Mouse (Mus musculus) small intestine, adult 2 months (tissue): ENCODE measurements around the gene Gpn2.

Experiments used
- CTCF ChIP-seq: fragments of 200-500 bp; IDR thresholded peaks from 2 replicates; pipeline ENCODE4 v1.5.1; 2012; ENCODE audit warnings: low read depth, mild to moderate bottlenecking, control low read depth, inconsistent platforms, low read length, moderate library complexity, mixed read lengths; ENCODE audit not compliant: insufficient replicate concordance, insufficient read length; ENCODE audit errors: extremely low read depth
- POLR2A ChIP-seq: fragments of 200-500 bp; IDR thresholded peaks from 2 replicates; pipeline ENCODE4 v1.6.1; 2012; ENCODE audit warnings: low read depth, mild to moderate bottlenecking, control low read depth, inconsistent platforms, low read length, moderate library complexity

DNA sequence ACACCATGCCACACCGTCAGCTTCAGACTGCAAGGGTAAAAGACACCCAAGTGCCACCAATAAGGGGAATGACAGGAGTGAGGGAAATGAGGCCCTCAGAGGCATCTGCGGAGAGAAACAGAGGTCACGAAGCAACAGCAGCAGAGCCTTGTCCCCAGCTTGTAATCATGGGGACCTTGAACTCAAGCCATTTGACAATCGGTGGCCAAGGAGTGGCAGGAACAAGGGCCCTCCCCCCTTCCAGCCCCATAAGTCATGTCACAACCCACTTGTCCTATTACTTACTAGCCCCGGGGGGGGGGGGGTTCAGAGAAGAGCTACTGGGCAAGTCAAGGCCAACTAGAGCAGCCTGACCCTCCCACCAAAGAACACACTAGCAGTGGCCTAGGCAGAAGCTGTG lies 47.5 kb upstream of the Gpn2 start:
- TF ChIP-seq POLR2A (no peak), CTCF (no peak)
